Mouse (Mus musculus) kidney, adult 18-20 months (tissue): ENCODE measurements at regions not wholly inside any gene's neighbourhood (a gene's known extent, or its start where the extent isn't known, plus 50 kb on each side); places are given as distances from the start of the nearest gene placed in this dataset.

Experiments
- DNase-seq: peaks from one replicate; pipeline ENCODE4 v3.0.0; 2021

DNA sequence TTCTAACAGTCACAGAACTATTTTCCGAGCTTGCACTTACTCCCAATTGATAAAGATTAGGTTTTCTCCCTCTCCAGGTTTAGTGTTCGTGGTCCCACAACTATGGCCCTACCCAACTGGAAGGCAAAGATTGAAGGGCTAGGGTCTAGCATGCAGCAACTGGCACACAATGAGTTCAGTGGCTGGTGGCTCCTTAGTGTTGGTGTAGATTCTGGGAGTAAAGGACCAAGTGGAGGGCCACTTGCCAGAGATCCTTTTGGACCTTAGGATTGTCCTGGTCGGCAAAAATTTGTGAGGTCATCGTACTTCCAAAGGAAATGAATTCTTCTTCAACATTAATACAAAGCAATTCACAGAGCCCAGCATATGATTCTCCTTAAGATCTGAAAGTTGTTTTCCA, 114.8 kb upstream of the Trib2 start:
- no peak for DNase-seq

DNA sequence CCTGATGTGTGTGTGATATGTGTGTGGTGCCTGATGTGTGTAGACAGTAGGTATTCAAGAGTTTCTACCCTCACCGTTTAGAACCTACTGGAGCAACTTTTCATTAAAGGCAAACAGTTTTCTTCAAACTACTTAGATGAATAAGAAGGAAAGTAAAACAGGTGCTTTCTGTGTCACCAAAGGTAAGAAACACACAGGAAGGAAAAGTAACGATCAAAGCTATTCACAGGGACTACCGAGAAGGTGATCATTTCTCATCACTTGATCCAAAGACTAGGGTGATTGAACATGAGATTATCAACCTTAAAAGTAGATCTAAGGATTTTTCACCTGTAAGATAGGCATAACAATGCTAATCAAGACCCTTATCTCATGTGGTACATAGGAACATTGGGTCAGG, 113.4 kb upstream of the Trib2 start:
- DNase-seq, result no peak

DNA sequence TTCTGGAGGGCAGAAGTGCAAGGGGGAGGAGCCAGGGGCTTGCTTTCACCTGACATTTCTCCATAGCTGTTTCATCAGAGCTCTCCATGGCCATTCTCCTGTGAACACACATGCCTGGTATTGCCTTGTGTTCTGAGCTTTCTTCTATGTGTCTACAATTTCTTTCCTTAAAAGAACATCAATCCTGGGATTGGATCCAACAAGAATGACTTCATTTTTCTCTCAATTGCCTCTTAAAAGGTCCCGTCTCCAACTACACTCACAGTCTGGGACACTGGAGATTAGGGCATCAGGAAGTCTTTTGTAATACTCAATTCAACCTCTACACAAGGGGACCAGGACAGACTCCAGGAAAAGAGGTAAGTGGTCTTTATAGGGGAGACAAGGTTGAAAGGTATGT, 112.8 kb upstream of the Trib2 start:
- no peak for DNase-seq

DNA sequence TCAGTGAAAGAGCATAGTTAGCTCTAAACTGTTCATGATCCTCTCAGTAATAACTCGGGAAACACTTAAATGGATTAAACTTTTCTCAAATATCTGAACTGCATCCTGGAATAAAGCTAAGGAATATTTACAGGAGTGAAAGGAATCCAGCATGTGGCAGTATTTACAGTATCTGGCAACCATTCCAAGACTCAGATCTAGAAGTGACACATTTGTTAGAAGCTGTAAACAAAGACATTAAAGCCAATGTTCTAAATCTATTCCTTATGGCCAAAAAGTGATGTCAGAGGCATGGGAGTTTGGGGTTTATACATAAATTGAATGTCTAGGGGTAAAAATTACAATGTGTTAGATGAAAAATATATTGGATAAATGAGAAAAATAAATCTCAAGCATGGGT, 101.6 kb upstream of the Trib2 start:
- no peak for DNase-seq

DNA sequence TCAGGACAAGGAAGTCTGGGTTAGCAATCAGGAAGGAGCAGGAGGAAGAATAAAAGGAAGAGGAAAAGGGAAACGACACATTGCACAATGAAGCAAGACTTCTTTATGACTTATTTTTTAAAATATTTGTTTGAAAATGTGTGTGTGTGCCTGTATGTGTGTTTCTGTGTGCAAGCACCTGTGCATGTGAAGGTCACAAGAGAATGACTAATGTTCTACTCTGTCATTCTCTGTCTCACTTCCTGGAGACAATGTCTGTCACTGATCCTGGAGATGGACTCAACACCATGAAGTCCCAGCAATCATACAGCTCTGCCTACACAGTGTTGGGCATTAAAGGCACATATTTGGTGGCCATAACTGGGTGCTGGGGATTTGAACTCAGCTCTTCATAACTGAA, 96.2 kb upstream of the Trib2 start:
- no peak for DNase-seq

DNA sequence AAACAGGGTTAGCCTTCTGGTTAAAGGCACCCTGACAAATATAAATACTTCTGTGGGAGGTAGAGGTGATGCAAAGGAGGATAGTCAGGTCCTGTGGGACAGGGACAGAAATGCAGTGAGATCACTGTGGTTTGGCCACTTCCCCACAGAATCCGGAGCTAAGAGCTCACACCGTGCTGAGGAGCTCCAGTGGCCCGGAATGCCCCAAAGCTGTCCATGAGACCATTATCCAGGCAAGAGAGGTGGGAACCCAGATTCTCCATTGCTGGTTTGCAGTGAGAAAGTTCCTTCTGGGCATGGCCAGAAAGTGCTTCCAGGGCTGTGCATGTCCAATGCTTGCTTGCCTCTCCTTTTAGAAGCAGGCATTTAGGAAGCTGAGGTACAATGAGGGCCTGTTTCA, 95.8 kb upstream of the Trib2 start:
- DNase-seq, result no peak

DNA sequence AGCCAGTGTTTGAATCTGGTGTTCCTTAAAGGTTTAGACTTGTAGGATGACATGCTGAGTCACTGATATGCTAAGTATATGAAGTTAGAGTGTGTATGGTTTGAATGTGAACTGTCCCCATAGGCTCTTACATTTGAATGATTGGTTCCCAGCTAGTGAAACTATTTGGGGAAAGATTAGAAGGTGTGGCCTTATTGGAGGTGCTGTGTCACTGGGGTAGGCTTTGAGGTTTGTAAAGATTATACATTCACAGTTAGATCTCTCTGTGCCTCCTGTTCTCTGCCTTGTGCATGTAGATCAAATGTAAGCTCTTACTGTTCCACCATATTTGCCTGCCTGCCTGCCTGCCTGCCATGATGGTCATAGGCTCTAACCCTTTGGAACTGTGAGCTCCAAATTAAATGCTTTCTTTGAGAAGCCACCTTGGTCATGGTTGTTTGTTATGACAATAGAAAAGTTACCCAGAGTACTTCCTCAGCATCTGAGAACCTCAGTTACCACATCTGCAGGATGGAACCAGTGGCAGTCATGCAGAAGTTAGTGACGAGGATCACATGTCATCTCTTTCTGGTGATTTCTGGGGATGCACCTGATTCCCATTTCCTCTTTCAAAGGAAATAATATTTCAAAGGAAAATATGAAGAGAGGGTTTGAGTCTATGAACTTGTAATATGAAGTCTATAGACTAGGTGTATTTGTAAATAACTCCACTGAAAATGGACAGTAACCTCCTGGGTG, 94.7 kb upstream of the Trib2 start:
- DNase-seq, result no peak

DNA sequence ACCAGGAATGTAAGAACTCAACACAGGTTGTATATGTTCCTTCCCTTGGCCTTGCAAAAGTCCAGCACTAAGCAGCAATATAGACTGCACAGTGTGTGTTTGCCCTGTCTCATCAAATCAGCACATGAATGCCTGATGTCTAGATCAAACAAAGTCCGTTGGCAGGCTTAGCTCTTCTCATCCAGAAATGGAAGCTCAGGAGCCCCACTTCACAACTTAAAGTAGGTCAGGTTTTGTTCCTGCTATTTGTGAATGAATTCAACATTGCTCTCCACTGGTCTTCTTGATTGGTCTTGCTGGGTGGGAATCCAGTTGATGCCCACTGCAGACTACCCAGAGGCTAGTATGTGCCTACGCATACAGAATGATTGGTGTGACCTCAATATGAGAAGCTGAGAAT, 80.8 kb upstream of the Trib2 start:
- no peak for DNase-seq

DNA sequence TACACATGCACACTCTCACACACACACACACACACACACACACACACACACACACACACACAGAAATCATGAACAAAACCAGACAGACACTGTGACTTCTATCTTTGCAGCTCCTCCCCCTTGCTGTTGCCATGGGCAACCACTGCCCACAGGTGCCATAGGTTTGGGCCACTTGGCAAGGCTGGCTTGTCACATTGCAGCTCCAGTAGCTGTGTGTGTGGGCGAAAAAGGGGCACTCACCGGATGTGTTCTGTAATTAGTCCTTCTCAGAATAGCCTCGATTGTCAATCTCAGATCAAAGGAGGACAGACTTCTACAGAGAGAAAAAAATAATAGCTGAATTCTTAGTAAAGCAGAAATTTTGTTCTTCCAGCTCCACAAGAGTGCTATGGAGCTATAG, 79.8 kb upstream of the Trib2 start:
- DNase-seq, result no peak

DNA sequence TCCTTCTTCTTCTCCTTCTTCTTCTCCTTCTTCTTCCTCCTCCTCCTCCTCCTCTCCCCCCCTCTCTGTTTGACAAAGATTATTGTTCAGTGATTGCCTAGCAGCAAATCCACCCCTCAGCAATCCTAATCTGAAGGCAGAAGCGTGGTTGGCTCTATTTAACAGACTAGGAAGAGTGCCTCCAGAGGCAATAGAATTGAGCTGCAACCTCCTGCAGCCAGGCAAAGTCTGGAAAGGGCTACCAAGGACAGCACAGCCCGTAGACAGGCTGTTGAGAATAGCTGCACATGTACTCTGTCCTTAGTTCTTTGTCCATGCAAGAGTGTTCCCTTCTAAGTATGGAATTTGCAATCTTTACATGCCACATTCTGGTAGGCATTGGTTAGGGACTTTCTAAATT, 78.5 kb upstream of the Trib2 start:
- peak; percentile 11 for DNase-seq

DNA sequence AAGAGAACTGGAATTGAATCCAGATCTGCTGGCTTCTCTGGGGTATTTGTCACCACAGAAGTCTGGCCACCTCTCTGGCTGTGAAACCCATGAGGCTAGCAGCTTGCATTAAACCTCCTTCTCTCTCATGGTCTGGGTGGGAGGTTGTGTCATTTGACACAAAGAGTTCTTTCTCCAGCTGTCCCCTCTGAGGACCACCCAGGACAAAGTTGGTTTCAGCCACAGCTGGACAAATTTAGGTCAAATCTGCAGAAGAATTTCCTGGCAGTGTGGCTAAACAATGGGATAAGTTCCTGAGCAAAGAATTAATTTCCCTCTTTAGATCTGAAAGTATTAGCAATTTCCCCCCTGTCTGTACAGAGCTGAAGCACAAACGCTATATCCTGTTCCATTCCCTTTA, 73.9 kb upstream of the Trib2 start:
- no peak for DNase-seq

DNA sequence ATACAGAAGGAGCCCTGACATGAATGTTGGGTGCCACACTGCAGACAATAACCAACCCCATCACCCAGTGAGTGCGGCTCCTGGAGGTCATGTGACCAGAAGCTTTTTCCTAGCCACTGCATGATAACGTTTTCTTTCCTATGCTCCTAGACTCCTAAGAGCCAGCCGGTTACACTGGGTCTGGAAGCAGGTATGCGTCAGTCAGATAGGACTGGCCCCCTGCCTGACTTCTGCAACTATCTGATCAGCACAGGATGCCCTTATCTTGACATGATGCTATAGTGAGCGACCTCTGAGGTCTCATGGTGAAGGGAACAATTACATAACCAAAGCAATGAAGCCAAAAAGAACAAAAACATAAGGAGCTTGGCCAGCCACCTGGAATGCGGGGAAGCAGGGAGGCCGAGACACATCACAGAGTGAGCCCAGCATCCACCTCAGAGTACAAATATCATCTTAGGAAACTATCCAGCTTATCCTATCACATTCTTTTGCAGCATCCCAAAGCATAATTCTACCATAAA, 63.2 kb upstream of the Trib2 start:
- no peak for DNase-seq
